Mouse (Mus musculus) myocyte (in vitro differentiated cells): Measurements from ENCODE around the gene Fdx1l.

Source experiments
- CEBPB ChIP-seq: IDR thresholded peaks from 2 replicates; pipeline ENCODE4 v1.6.1; 2011; ENCODE audit warnings: mild to moderate bottlenecking, moderate library complexity; ENCODE audit not compliant: poor library complexity, insufficient read depth, severe bottlenecking
- E2F4 ChIP-seq: IDR thresholded peaks from one replicate; pipeline ENCODE4 v1.6.1; 2011; ENCODE audit warnings: mild to moderate bottlenecking, control low read depth, moderate library complexity; ENCODE audit not compliant: insufficient read depth
- MAX ChIP-seq: IDR thresholded peaks from one replicate; pipeline ENCODE4 v1.6.1; 2011; ENCODE audit warnings: low read depth, mild to moderate bottlenecking, control low read depth
- MYOD1 ChIP-seq, 3 experiments: IDR thresholded peaks; one replicate each; pipeline ENCODE4 v1.6.1; 2011; ENCODE audit warnings: control low read depth in 2 of 3, low read depth in 2 of 3, mild to moderate bottlenecking in 2 of 3, moderate library complexity in 1 of 3; ENCODE audit not compliant: insufficient read length in 2 of 3, control insufficient read depth in 1 of 3
- MYOG ChIP-seq, 3 experiments: IDR thresholded peaks; one replicate each; pipeline ENCODE4 v1.6.1; 2011; ENCODE audit warnings: control low read depth in 2 of 3, low read depth in 2 of 3, mild to moderate bottlenecking in 2 of 3; ENCODE audit not compliant: insufficient read length in 2 of 3, control insufficient read depth in 1 of 3, insufficient read depth in 1 of 3
- POLR2A ChIP-seq: IDR thresholded peaks from one replicate; pipeline ENCODE4 v1.6.1; 2011; ENCODE audit warnings: low read depth, mild to moderate bottlenecking, control low read depth, moderate library complexity; ENCODE audit not compliant: insufficient read length
- REST ChIP-seq: IDR thresholded peaks from one replicate; pipeline ENCODE4 v1.6.1; 2011; ENCODE audit warnings: mild to moderate bottlenecking, control low read depth, moderate library complexity; ENCODE audit not compliant: insufficient read depth, insufficient read length
- TCF12 ChIP-seq: IDR thresholded peaks from one replicate; pipeline ENCODE4 v1.6.1; 2011; ENCODE audit warnings: mild to moderate bottlenecking, control low read depth; ENCODE audit not compliant: poor library complexity, insufficient read depth, severe bottlenecking
- TCF3 ChIP-seq: IDR thresholded peaks from one replicate; pipeline ENCODE4 v1.6.1; 2011; ENCODE audit warnings: low read depth, control low read depth; ENCODE audit not compliant: insufficient read length
- USF1 ChIP-seq: IDR thresholded peaks from one replicate; pipeline ENCODE4 v1.6.1; 2011; ENCODE audit warnings: low read depth, mild to moderate bottlenecking, control low read depth, moderate library complexity

- no peak for TF ChIP-seq USF1
- no peak for TF ChIP-seq POLR2A
- no peak for TF ChIP-seq E2F4
- TF ChIP-seq CEBPB: no peak
- no peak for TF ChIP-seq MYOD1 (IDR thresholded peaks at IDR 0.05; ENCODE audit: control insufficient read depth in 1 of 3, insufficient read length in 2 of 3, low read depth in 2 of 3)
- no peak for TF ChIP-seq MAX
- no peak for TF ChIP-seq TCF12
- TF ChIP-seq TCF3: no peak
- no peak for TF ChIP-seq REST
- TF ChIP-seq MYOG (IDR thresholded peaks at IDR 0.05; ENCODE audit: control insufficient read depth in 1 of 3, insufficient read depth in 1 of 3, insufficient read length in 2 of 3, low read depth in 2 of 3): no peak
Measured at GRCm38 (mm10) chr9:21030055-21030600, 43.3 kb downstream of the Fdx1l start.
